Mouse (Mus musculus) stomach, postnatal 0 days (tissue): ENCODE results near the gene Trim63.

Source experiments
- CTCF ChIP-seq: IDR thresholded peaks from 2 replicates; pipeline ENCODE4 v1.5.1; 2016; ENCODE audit warnings: antibody characterized with exemption, low read depth, mild to moderate bottlenecking, moderate library complexity
- EP300 ChIP-seq: optimal IDR thresholded peaks from 2 replicates; pipeline ENCODE3; 2016; ENCODE audit warnings: antibody characterized with exemption

GRCm38 (mm10) chr4:134311784-134312183 is 3.1 kb upstream of the Trim63 start:
- TF ChIP-seq EP300: no peak
- TF ChIP-seq CTCF: no peak
